Mouse (Mus musculus) fat pad, adult 2 months (tissue): ENCODE data around the gene Iffo2.

Experiments
- DNase-seq: peaks from one replicate; pipeline ENCODE4 v3.0.0-alpha.2; 2011; ENCODE audit warnings: low read depth, low spot score; ENCODE audit errors: extremely low read depth

Iffo2 gene

GRCm38 (mm10) chr4:139580663-139581336 is 50.5 kb downstream of the Iffo2 start:
- DNase-seq = no peak

GRCm38 (mm10) chr4:139581427-139582051 is 51.2 kb downstream of the Iffo2 start:
- DNase-seq = no peak

DNA sequence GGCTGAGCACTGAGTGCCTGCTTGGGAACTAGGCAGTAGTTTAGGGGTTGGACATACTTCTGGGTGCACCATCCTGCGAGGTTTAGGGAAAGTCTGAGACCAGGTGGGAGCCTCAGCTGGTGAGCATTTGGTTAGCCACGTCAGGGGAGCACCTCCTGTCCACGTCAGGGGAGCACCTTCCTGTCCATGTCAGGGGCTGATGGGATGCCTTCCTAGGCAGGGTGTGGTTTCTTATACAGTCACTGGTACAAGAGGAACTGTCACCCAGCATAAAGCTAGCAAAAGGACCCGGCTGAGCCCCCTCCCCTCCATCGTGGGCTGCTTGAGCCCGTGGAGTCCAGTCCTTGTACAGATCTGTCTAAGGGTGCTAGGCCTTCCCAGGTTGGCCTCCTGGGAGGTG is 52.0 kb downstream of the Iffo2 start:
- no peak for DNase-seq

DNA sequence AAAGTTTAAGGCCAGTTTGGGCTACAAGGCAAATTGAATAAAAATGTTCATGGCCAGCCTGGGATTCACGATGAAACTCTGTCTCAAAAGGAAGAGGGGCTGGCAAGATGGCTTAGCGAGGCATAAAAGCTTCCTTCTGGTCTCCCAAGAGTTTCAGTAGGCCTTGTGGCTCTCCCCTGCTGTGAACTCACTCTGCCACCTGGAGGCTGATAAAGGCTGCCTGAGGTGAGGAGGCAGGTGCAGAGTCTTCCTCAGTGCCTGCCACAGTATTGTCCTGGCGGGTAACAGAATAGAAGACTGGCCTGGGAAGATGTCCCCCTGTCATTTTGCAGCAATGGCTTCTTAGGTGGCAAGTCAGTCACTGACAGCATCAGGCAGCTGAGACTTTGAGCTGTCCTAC is 52.6 kb downstream of the Iffo2 start:
- no peak for DNase-seq

DNA sequence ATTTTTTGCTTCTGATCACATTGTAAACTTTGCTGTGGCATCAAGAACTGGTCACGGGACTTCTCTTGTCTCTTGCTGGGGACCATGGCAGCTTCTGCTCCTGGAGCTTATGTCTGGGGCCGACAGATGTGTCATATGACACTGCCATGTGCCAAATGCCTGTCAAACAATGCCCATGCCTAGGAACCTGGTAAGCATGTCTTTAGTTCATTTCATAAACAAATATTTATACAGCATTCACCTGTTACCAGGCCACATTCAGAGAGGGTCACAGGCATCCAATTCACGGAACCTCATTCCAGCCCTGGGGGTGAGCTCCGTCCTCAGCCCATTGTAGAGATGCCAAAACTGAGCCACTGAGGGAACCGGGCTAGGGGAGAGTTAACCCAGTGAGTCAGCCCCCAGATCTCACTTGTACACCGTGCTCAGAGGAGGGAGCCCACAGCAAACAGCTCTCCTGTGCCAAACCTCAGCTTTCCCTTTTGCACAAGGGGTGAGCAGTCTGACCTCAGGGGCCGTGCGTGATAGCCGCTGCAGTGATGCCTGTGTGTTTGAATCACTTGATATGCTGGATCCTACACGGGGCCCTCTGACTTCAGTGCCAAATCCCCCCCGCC is 53.4 kb downstream of the Iffo2 start:
- DNase-seq = no peak

- no peak for DNase-seq
Observed at GRCm38 (mm10) chr4:139584704-139585103, 54.4 kb downstream of the Iffo2 start.

- no peak for DNase-seq
Observed at GRCm38 (mm10) chr4:139585713-139586112, 55.4 kb downstream of the Iffo2 start.

- DNase-seq = no peak
Observed at GRCm38 (mm10) chr4:139587370-139587769, 57.0 kb downstream of the Iffo2 start.

GRCm38 (mm10) chr4:139587773-139588172 is 57.4 kb downstream of the Iffo2 start:
- DNase-seq = no peak

GRCm38 (mm10) chr4:139589351-139590027 is 59.1 kb downstream of the Iffo2 start:
- DNase-seq = no peak

DNA sequence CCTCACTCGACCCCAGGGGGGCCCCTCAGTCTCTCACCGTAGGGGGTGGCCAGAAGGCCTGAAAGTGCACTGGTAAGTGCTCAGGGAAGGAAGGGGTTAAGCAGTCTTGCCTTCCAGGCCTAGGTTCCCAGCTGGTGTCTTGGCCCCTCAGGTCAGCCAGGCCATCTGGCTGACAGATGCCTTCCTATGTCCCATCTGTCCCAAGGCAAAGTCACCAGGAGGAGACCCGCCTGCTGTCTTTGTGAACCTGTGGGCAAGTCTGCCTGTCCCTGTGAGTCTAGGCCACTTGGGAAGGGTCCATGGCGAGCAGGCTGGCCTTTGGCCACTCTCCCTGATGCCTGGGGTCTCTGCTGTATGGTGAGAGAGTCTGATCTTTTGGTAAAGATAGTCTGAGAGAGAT is 60.1 kb downstream of the Iffo2 start:
- DNase-seq = no peak

- no peak for DNase-seq
Observed at GRCm38 (mm10) chr4:139592895-139593294, 62.5 kb downstream of the Iffo2 start.

DNA sequence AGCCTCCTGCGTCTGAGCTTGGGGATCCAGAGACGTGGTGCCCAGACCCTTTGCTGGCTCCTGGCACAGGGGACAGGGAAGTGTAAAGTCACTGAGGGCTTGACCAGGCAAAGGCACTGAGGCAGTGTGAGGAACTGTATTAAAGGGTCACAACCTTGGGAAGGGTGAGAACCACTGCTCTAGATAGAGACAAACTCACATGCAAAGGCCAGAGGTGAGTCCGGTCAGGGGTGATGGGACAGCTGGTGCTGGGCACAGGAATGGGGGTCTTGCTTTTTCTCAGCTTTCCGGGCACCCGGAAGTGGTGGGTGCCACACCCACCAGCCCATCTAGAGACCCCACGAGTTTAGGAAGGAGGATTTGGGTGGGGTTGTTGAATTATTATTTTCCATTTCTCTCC is 63.0 kb downstream of the Iffo2 start:
- DNase-seq = no peak

- DNase-seq = no peak
Observed at GRCm38 (mm10) chr4:139594062-139594461, 63.7 kb downstream of the Iffo2 start.

GRCm38 (mm10) chr4:139596715-139597114 is 66.4 kb downstream of the Iffo2 start:
- no peak for DNase-seq

GRCm38 (mm10) chr4:139597286-139598284 is 67.2 kb downstream of the Iffo2 start:
- DNase-seq = no peak

GRCm38 (mm10) chr4:139598356-139598755 is 68.0 kb downstream of the Iffo2 start:
- DNase-seq = no peak

GRCm38 (mm10) chr4:139598950-139599518 is 68.7 kb downstream of the Iffo2 start:
- no peak for DNase-seq

GRCm38 (mm10) chr4:139601519-139602356 is 71.4 kb downstream of the Iffo2 start:
- DNase-seq = no peak
